Mouse (Mus musculus): ENCODE measurements around the gene Gal3st4.

DNA sequence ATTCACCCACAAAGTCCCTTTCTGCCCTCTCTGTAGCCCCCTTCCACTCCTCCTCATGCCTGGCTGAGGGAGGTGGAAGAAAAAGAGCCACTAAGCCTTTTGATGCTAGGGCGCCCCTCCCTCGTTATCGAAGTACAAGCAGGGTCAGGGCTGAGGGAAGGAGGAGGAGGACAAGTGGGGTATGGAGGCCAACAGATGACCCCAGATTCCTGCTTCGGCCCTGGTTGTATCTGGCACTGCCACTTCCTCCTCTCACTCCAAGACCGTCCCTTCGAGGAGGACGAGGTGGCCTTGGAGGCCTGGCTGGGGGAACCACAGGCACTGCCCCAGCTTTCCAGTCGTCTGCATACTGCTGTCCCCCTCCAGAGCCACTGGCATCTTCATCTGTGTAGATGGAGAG is 1.5 kb upstream of the Gal3st4 start:
- TF ChIP-seq CTCF (IDR thresholded peaks at IDR 0.05; ENCODE audit: insufficient read depth, low read depth, low read length): no peak
- no peak for TF ChIP-seq POLR2A (IDR thresholded peaks at IDR 0.05; ENCODE audit: insufficient read depth, low read depth, low read length)
